Mouse (Mus musculus) gastrocnemius, postnatal 36 days (tissue): Measurements from ENCODE around the gene Dhx58. TPM values are rescaled to one million over a fixed set of nuclear protein-coding genes. Genes with fewer than 3 reads are reported as not detected.

Source experiments
- DNase-seq, 2 experiments: peaks; one replicate each; pipeline ENCODE4 v3.0.0; 2022
- intact Hi-C: fragments of 180-260 bp; cut with DNase I; formaldehyde crosslinking; loops from one replicate; pipeline ENCODE4 v1.15.1; 2025
- total RNA-seq, 2 experiments: library from RNA; stranded (reverse); gene quantifications; 2 replicates each; pipeline ENCODE4 v1.2.3; 2021

Dhx58 gene
- total RNA-seq, 2 experiments from 2014 or later, result 1.0 to 1.1 TPM

- intact Hi-C loops, result no loop called here
- DNase-seq, result no peak
Observed at GRCm38 (mm10) chr11:100705095-100705747, 1.1 kb upstream of the Dhx58 start.

GRCm38 (mm10) chr11:100703366-100703765 is 705 bp downstream of the Dhx58 start:
- intact Hi-C loops, result loop anchor here (2.0 kb wide), 1 partner anchor 133 kb away; no protein-coding TSS in a partner anchor
- DNase-seq, result no peak

- DNase-seq, result no peak
- intact Hi-C loops, result loop anchor here (2.0 kb wide), 1 partner anchor 132 kb away; no protein-coding TSS in a partner anchor
Observed at GRCm38 (mm10) chr11:100702906-100703305, 1.2 kb downstream of the Dhx58 start.

GRCm38 (mm10) chr11:100702081-100702851 is 1.8 kb downstream of the Dhx58 start:
- intact Hi-C loops, result loop anchor here (2.0 kb wide), 1 partner anchor 131 kb away; no protein-coding TSS in a partner anchor
- DNase-seq, result peak in 1 of 2 experiments; percentile 63

DNA sequence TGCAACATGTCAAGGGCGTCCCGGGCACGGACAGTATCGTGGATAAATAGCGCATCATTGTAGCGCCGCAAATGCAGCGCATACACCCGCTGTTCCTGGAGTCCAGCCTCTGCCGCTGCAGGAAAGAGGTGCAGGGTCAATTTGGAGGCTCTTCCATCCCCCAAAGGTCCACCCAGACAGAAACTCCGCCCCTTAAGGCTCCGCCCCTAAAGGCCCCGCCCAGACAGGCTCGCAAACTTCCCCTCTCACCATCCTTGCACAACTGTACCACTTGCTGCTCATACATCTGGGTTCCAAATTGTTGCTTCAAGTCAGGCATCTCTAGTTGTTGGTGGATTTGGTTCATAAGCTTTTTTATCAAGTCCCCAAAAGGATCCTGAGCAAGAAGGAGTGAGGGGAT is 2.8 kb downstream of the Dhx58 start:
- intact Hi-C loops, result no loop called here
- peak; percentile 63 to 76 for DNase-seq

DNA sequence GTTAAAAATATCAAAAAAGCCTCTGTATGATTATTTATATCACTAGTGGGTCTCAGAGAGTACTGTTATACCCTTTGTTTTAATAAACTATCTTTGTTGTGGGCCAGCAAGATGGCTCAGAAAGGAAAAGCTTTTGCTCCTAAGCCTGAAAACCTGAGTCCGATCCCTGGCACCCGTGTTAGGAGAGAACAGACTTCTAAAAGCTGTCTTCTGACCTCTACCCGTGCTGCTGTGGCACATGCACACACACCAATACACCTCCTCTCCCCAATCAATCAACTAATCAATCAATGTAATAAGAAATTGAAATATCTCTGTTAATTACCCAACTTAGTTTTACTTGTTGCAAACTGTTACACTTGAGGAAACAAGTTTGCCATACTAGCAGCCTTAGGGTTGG is 3.4 kb downstream of the Dhx58 start:
- no peak for DNase-seq
- intact Hi-C loops, result no loop called here

DNA sequence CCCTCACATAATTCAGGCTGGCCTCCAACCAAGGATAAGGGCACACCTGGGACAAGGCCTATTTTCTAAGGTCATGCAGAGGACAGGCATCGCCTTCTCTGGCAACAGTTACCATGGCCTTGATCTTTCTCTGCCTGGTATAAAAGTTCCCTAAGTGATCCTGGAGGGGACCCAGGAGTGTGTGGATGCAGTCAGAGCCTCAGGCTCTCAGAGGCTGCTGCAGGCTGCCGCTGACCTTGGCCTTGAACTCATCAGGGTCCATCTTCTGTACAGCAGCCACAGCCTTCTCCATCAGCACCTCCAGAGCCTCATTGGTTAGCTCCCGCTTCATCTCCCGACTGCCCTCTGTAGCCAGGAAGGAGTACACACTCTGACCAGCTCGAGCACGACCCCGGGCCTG is 6.2 kb downstream of the Dhx58 start:
- DNase-seq, result no peak
- intact Hi-C loops, result loop anchor here (5.0 kb wide), 1 partner anchor 271 kb away; no protein-coding TSS in a partner anchor

DNA sequence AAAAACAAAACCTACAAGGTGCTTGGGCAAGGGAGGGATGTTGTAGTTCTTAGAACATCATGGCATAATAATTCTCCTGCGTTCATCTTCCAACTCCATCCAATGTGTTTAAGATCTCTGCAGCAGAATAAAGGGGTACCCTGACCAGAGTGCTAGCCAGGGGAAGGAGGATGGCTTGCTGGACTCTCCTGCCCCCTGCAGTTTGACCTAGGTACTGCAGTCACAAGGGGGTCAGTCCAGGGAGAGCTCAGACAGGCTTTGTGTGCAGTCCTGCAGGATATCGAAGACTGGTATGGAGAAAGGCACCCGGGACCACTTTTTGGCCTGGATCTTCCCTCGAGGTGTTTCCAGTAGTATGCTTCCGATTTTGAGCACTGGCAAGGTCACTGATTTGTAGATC is 9.1 kb downstream of the Dhx58 start:
- DNase-seq, result peak; percentile 72 to 76
- intact Hi-C loops, result loop anchor here (5.0 kb wide), 1 partner anchor 268 kb away; no protein-coding TSS in a partner anchor

DNA sequence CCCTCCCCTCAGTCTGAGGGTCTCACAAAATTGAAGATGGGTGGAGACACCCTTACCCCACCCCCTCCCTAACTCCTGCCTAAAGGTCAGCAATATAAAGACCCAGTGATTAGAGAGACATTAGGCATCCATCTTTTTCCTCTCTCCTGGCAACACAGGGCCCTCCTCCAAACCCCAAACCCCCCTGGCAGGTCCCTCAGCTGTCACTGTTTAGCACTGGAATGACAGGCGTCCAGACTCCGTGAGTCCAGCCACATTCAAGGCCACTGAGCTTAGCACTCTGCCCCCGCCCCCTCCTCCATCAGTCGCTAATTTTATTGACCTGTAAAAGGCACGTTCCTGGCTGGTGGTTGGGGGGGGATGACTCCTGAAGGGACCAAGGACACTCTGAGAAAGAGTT is 10.9 kb downstream of the Dhx58 start:
- intact Hi-C loops, result loop anchor here (2.0 kb wide), 1 partner anchor 66 kb away; no protein-coding TSS in a partner anchor
- DNase-seq, result no peak

- DNase-seq, result no peak
- intact Hi-C loops, result loop anchor here (2.0 kb wide), 1 partner anchor 65 kb away; no protein-coding TSS in a partner anchor
Observed at GRCm38 (mm10) chr11:100692164-100692616, 11.9 kb downstream of the Dhx58 start, which contains the start of gene Zfp385c. TSS of gene Zfp385c (minus strand) at chr11:100692455.

DNA sequence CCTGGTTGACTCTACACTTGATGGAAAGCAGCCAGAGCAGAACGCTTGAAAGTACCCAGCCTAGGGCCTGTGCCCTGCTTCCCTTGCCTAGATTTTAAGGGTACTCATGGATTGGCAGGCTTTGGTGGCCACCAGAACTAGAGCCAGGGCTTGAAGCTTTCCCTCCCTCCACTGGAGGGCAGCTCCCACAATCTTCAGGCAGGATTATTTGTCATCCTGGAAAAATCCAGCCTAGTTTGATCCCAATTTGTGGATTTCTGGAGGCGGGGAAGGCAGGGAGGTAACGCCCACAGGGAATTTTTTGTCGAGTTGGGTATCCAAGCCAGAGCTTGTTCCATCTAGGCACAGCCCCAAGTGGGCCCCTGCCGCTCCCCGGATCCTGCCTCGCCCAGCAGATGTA is 13.7 kb downstream of the Dhx58 start:
- intact Hi-C loops, result no loop called here
- DNase-seq, result no peak

DNA sequence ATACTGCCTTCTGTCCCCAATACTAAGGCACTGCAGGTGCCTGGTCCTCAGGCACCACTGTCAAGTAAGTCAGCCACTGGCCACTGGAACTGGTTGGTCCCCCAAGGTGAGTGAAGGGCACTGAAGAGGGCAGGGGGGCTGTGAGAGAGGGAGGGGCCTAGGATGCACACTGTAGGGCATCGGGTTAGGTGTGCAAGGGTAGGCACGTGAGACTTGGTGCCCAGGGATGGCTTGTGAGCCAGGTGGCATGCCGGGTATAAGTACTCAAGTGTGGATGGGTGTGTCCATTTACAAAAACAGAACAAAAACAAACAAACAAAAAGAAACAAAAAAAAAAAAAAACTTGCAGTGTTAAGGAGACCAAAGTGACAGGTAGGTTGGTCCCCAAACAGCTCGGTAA is 15.6 kb downstream of the Dhx58 start:
- intact Hi-C loops, result loop anchor here (2.0 kb wide), 1 partner anchor 54 kb away; no protein-coding TSS in a partner anchor
- DNase-seq, result no peak

DNA sequence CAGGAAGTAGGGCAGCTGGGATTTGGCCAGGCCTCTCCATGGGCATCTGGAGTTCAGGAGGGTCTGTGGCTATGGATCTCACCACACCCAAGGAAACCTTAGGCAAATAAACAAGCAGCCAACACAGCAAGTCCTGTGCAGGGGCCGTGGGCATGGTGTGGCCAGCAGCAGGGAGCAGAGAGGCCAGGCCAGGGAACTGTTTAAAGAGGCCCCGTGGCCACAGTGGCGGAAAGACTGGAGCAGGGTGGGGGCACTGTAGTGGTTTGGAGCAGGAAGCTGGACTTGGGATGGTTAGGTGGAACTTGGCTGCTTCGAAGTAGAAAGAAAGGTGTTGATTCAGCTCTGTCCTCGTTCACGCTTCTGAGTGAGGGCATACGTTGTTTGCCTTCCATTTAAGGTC is 16.8 kb downstream of the Dhx58 start:
- intact Hi-C loops, result no loop called here
- DNase-seq, result no peak

DNA sequence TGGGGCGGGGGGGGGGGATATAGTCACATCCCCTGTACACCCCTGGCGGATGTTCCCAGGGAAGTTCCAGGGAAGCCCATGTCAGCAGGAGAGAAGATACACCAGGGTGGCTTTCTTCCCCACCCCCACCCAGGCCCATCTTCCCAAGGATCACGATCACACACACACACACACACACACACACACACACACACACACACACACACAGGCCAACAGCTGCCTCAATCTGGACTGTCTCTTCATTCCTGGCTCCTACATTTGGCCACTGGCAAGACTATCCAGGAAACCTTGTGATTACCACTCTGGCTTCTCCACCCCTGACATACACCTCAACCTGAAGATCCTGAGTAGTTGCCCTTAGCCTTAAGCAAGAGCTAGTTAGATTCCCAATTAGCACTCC is 18.7 kb downstream of the Dhx58 start:
- intact Hi-C loops, result no loop called here
- DNase-seq, result no peak

DNA sequence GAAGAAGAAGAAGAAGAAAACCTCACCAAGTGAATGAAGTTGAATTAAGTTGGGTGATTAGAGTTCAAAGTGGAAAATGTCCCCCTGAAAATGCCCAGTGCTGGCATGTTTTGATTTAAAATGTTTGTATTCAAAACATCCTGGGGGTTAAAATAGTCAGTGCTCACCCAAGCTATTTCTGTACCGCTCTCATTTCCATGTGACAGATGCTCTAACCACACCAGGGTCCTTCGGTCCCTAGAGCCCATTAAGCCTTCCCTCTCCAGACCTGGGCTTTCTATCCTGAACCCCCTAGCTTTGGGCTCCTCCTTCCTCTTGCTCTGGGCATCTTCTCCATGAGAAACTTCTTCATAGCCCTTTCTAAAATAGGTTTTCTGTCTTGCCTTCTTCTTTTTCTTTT is 20.0 kb downstream of the Dhx58 start:
- DNase-seq, result no peak
- intact Hi-C loops, result no loop called here

- no peak for DNase-seq
- intact Hi-C loops, result no loop called here
Observed at GRCm38 (mm10) chr11:100682526-100682925, 21.5 kb downstream of the Dhx58 start.

GRCm38 (mm10) chr11:100681826-100682225 is 22.2 kb downstream of the Dhx58 start:
- intact Hi-C loops, result no loop called here
- no peak for DNase-seq

DNA sequence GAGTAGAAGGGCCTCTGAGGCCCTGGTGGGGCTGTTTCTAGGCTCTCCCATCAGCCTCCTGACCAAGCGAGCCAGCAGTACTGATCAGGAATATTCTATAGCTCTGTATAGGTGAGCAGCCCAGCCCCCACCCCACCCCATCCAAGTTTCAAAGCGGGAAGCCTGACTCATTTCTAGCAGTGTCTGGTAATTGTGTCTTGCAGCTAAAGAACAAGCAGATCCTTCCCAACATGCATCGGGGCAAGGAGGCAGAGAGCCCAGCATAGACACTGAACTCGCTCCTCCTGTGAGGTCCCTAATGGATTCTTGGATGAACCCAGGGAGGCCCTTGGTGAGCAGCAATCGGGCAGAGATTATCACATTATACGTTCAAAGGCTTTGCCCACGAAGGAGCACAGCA is 26.3 kb downstream of the Dhx58 start:
- no peak for DNase-seq
- intact Hi-C loops, result no loop called here

- intact Hi-C loops, result no loop called here
Observed at GRCm38 (mm10) chr11:100673169-100673568, 30.9 kb downstream of the Dhx58 start.

GRCm38 (mm10) chr11:100671956-100672355 is 32.1 kb downstream of the Dhx58 start:
- intact Hi-C loops, result no loop called here
- DNase-seq, result no peak

More at GRCm38 (mm10) chr11:100673169-100673568, 30.9 kb downstream of the Dhx58 start:
- peak; percentile 51 to 66 for DNase-seq

DNA sequence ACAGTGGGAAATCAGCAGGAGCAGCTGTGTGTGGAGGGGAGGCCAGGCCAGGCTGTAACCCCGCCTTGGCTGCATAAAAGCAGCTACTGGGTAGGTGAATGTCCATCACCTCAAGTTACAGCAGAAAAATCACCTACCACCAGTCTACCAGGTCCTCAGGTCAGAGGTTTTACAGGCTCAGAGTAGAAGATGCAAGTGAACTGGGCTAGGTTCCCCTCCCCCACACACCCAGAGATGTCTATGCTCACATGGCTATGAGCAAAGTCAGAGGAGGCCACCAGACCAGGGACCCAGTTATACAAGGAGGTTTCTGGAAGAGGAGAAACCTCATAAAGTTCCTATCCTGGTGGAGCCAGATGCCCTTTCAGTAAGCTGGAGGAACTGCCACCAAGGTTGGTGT is 33.0 kb downstream of the Dhx58 start:
- intact Hi-C loops, result no loop called here
- no peak for DNase-seq
